Mouse (Mus musculus) lung, embryonic 16.5 days (tissue): Measurements from ENCODE around the gene Hs3st3a1. TPM values are rescaled to one million over a fixed set of nuclear protein-coding genes. Genes with fewer than 3 reads are reported as not detected.

Source experiments
- ATAC-seq: fragments of 200-750 bp; cut with Nextera tagmentation; 2 replicates; pipeline ENCODE4 v1.8.0; 2017; ENCODE audit warnings: low read depth, mild to moderate bottlenecking, moderate library complexity
- H3K27ac ChIP-seq: fragments of 300-500 bp; sonication (generic); 2 replicates; pipeline ENCODE4 v1.5.1; 2014; ENCODE audit warnings: mild to moderate bottlenecking, control low read depth, low read length
- H3K27me3 ChIP-seq: fragments of 300-500 bp; sonication (generic); 2 replicates; pipeline ENCODE4 v1.6.1; 2014; ENCODE audit warnings: low read depth, low read length, mixed read lengths; ENCODE audit not compliant: control insufficient read depth, insufficient read depth
- H3K36me3 ChIP-seq: fragments of 300-500 bp; sonication (generic); 2 replicates; pipeline ENCODE4 v1.6.1; 2014; ENCODE audit warnings: low read length; ENCODE audit not compliant: control insufficient read depth, insufficient read depth
- H3K4me1 ChIP-seq: fragments of 300-500 bp; sonication (generic); replicated peaks from 2 replicates; pipeline ENCODE4 v1.6.1; 2014; ENCODE audit warnings: low read length, mixed read lengths; ENCODE audit not compliant: control insufficient read depth, insufficient read depth
- H3K4me2 ChIP-seq: fragments of 300-500 bp; sonication (generic); 2 replicates; pipeline ENCODE4 v1.6.1; 2014; ENCODE audit warnings: low read depth, low read length, control low read depth
- H3K4me3 ChIP-seq: fragments of 300-500 bp; sonication (generic); 2 replicates; pipeline ENCODE4 v1.5.1; 2014; ENCODE audit warnings: mild to moderate bottlenecking, low read length, control low read depth
- H3K9ac ChIP-seq: fragments of 300-500 bp; sonication (generic); 2 replicates; pipeline ENCODE4 v1.6.1; 2014; ENCODE audit warnings: low read length, control low read depth
- H3K9me3 ChIP-seq: fragments of 300-500 bp; sonication (generic); 2 replicates; pipeline ENCODE4 v1.6.1; 2016; ENCODE audit warnings: low read length; ENCODE audit not compliant: control insufficient read depth
- WGBS: fragments of 180-500 bp; shearing (Covaris S2); extraction: QIAGEN DNeasy Blood & Tissue Kit; methylation state at CpG from one replicate; pipeline ENCODE4 v1.1.7; 2014; 5-methylcytosine and 5-hydroxymethylcytosine counted together
- polyA plus RNA-seq: library from polyadenylated mRNA; unstranded; fragments of >200 nt; fragmentation: Nextera tagmentation; extraction: Ambion mirVana; gene quantifications from 2 replicates; pipeline ENCODE4 v1.2.1, GENCODE M21; 2015

Hs3st3a1 gene
- polyA plus RNA-seq: 0.38 and 0.50 TPM in 2 replicates

DNA sequence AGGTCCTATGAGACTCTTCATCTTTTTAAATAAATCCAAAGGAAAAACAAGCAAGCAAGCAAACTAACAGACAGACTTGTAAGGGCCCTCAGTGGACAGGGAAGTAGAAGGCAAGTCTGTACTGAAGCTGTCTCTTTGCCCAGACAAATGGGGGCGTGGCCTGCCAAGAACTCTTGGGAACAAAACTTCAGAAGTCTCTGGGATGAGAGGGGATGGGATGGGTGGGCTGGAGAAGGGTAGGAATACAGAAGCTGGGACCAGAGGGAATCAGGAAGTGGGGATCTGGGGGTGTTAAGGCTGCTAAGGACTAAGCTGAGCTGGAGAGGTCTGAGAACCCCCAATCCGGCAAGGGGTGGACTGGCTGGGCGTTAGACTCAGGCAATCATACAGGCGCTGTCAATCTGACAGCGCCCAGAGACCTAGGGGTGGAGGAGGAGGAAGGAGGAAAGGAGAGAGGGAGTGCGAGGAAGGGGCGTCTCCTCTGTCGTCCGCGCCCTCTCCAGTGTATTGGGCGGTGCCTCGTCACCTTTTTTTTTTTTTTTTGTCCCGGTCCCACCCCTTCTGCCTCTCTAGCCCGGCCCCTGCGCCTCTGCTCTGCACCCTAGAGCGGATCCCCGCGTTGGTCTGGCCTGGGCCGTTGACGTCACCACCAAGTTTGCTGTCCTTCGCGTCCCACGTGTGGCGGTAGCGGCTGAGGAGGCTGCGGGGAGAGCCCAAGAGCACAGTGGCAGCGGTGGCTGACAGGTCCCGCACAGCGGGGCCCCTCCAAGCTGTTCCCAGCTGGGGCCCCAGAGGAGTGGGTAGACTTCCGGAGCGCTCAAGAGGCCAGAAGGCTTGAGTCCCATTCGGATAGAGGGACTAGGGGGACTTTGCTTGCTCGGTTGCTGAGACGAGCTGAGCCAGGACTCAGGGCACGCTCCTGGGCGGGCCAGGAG is at the start of gene Hs3st3a1:
Gene Hs3st3a1 (plus strand): TSS at position 722 of the 935 bp plus-strand sequence.
- ATAC-seq: peak; percentile 90
- Histone ChIP-seq H3K4me1 (peaks cover 10% of the 10 kb centered on the region), H3K4me3 (peak within 1 kb of the TSS; percentile 49), H3K27ac (peak within 1 kb of the TSS; percentile 8; the same call in 1 of the 2 replicates), H3K4me2 (peak within 1 kb of the TSS; percentile 98), H3K27me3 (peaks cover 22% of the 10 kb centered on the region), H3K9me3 (no peaks in the 10 kb centered on the region), H3K36me3 (no peaks in the 10 kb centered on the region), H3K9ac (peak within 1 kb of the TSS; percentile 72)
- 0% methylated on average over 36 of the region's 36 CpGs for WGBS

DNA sequence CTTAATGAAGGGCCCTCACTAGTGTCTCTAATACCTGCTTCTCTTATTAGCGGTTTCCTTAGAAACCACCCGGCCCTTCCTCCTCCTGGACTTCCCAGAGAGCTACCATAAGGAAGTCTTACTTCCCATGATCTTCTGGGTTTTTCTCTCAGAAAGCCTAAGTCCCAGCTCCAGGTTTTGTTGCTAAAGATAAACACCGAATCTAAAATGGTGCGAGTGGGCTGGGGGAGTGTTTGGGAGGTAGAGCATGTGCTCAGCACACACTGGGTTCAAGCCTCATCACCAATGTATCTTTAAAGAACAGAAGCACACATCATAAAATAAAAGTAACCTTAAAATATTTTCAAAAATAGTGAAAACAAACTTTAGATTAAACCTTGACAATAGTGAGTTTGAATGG is 48.8 kb upstream of the Hs3st3a1 start:
- H3K4me1 ChIP-seq: no peaks in the 10 kb centered on the region
- H3K4me2 ChIP-seq: no peak overlapping the region
- no peak overlapping the region for H3K9ac ChIP-seq
- ATAC-seq: no peak
- H3K36me3 ChIP-seq: no peaks in the 10 kb centered on the region
- H3K27ac ChIP-seq: no peak overlapping the region
- 90% methylated on average over 4 of the region's 4 CpGs for WGBS
- no peaks in the 10 kb centered on the region for H3K27me3 ChIP-seq
- H3K9me3 ChIP-seq: no peaks in the 10 kb centered on the region
- no peak overlapping the region for H3K4me3 ChIP-seq

DNA sequence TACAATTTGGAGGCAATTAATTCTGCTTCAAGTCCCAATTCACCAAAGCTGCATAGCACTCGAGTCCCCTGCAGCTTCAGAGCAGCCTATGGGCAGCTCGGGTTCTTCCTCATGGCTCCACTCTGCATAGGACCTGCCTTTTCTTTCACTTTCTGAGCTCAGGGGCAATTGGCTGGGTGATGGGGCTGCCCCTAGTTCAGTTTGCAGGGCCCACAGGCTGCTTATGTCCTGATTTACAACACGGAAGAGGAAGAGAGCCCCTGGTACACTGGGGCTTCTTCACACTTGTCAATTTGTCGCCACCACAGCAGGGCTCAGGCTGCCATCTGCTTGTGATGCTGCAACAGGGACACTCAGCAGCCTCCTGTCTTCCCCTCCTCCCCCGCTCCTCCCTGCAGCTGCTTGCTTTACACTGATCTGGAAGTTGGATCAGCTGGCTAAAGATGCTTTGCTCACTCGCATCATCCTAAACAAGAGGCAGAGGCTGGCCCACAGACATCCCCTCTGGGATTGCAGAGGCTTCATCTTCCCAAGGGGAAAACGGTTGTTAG is 38.7 kb upstream of the Hs3st3a1 start:
- no peak for ATAC-seq
- no peak overlapping the region for H3K9ac ChIP-seq

GRCm38 (mm10) chr11:64396949-64397348 is 38.2 kb upstream of the Hs3st3a1 start:
- Histone ChIP-seq H3K36me3 (no peaks in the 10 kb centered on the region), H3K27me3 (no peaks in the 10 kb centered on the region), H3K27ac (no peak overlapping the region), H3K4me1 (no peaks in the 10 kb centered on the region), H3K9ac (no peak overlapping the region), H3K4me3 (no peak overlapping the region), H3K4me2 (no peak overlapping the region), H3K9me3 (no peaks in the 10 kb centered on the region)
- ATAC-seq: no peak
- 62% methylated on average over 6 of the region's 6 CpGs for WGBS

More for the DNA sequence above, 38.7 kb upstream of the Hs3st3a1 start:
- Histone ChIP-seq H3K27ac (no peak overlapping the region), H3K27me3 (no peaks in the 10 kb centered on the region), H3K9me3 (no peaks in the 10 kb centered on the region), H3K4me2 (no peak overlapping the region), H3K4me1 (no peaks in the 10 kb centered on the region), H3K36me3 (no peaks in the 10 kb centered on the region), H3K4me3 (no peak overlapping the region)
- WGBS: 19% methylated on average over 7 of the region's 7 CpGs

DNA sequence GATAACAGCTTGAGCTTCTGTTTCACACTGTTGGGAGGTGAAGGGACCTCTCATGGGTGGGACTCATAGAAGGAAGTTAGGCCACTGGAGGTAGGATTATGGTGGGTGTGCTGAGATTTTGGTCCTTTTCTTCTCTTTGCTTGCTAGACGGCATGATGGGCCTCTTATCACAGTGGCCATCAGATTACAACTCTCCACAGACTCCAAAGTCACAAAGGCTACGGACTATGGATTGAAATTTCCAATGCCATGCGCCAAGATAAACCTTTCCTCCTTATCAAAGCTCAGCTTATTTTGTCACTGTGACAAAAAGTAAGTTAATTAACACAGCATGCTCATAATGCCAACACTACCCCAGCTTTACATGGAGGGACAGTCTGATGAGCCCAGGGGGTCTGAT is 37.5 kb upstream of the Hs3st3a1 start:
- H3K9me3 ChIP-seq: no peaks in the 10 kb centered on the region
- H3K27me3 ChIP-seq: no peaks in the 10 kb centered on the region
- H3K4me3 ChIP-seq: no peak overlapping the region
- no peak overlapping the region for H3K27ac ChIP-seq
- no peaks in the 10 kb centered on the region for H3K4me1 ChIP-seq
- H3K9ac ChIP-seq: no peak overlapping the region
- WGBS: 63% methylated on average over 3 of the region's 3 CpGs
- no peak for ATAC-seq
- H3K36me3 ChIP-seq: no peaks in the 10 kb centered on the region
- no peak overlapping the region for H3K4me2 ChIP-seq

- Histone ChIP-seq H3K9me3 (no peaks in the 10 kb centered on the region), H3K9ac (no peak overlapping the region), H3K4me1 (no peaks in the 10 kb centered on the region), H3K4me3 (no peak overlapping the region), H3K4me2 (no peak overlapping the region), H3K36me3 (no peaks in the 10 kb centered on the region), H3K27ac (no peak overlapping the region), H3K27me3 (no peaks in the 10 kb centered on the region)
- 66% methylated on average over 6 of the region's 6 CpGs for WGBS
- no peak for ATAC-seq
Measured at GRCm38 (mm10) chr11:64400534-64401093, 34.5 kb upstream of the Hs3st3a1 start.

DNA sequence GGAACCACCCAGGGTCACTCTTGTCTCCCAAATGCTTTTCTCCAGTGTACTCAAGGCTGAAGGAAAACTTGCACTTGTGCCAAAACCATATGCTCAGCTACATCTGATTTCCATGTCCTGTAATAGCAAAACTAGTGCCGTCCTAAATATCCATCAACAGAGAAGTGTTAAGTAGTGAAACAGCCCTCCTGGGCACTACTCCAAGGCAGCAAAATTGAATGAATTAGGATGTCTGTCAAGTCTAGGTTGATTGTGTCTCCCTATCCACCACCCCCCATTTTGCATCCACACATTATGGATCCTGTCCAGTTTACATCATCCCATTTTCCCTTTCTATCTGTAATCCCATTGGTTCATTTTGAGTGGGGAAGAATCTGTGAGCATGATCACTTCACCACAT is 16.2 kb upstream of the Hs3st3a1 start:
- WGBS: 48% methylated on average over 1 of the region's 1 CpGs
- Histone ChIP-seq H3K4me3 (no peak overlapping the region), H3K4me1 (no peaks in the 10 kb centered on the region), H3K4me2 (no peak overlapping the region), H3K36me3 (no peaks in the 10 kb centered on the region), H3K9ac (no peak overlapping the region), H3K27me3 (no peaks in the 10 kb centered on the region), H3K27ac (no peak overlapping the region), H3K9me3 (no peaks in the 10 kb centered on the region)
- ATAC-seq: no peak

GRCm38 (mm10) chr11:64435546-64436411 is 647 bp downstream of the Hs3st3a1 start:
- peak overlapping the region; percentile 72 for H3K9ac ChIP-seq
- H3K36me3 ChIP-seq: no peaks in the 10 kb centered on the region
- H3K27me3 ChIP-seq: peaks cover 22% of the 10 kb centered on the region
- peak; percentile 64 for ATAC-seq
- no peaks in the 10 kb centered on the region for H3K9me3 ChIP-seq
- peak overlapping the region; percentile 98 for H3K4me2 ChIP-seq
- H3K4me1 ChIP-seq: peaks cover 10% of the 10 kb centered on the region
- peak overlapping the region; percentile 8; the same call in 1 of the 2 replicates for H3K27ac ChIP-seq
- peak overlapping the region; percentile 49 for H3K4me3 ChIP-seq
- WGBS: under 1% methylated on average over 80 of the region's 81 CpGs
